Mouse (Mus musculus) C2C12 (cell line): ENCODE results near the gene Slamf8.

Source experiments
- CTCF ChIP-seq: IDR thresholded peaks from one replicate; pipeline ENCODE4 v1.5.1; 2011; ENCODE audit not compliant: control insufficient read depth, insufficient read depth, insufficient read length
- FOSL1 ChIP-seq: IDR thresholded peaks from one replicate; pipeline ENCODE4 v1.8.0; 2011; ENCODE audit warnings: mild to moderate bottlenecking, low read length; ENCODE audit not compliant: poor library complexity, insufficient read depth, severe bottlenecking

- no peak for TF ChIP-seq FOSL1
- no peak for TF ChIP-seq CTCF
Observed at GRCm38 (mm10) chr1:172635258-172635657, 44.9 kb upstream of the Slamf8 start.
